Mouse (Mus musculus): ENCODE measurements around the gene Gdnf. TPM values are rescaled to one million over a fixed set of nuclear protein-coding genes. Genes with fewer than 3 reads are reported as not detected.

Gene Gdnf
- under 1 TPM; 0.48 to 0.64 TPM for total RNA-seq (2021)
- long read RNA-seq, experiment 1 = 0 reads
- long read RNA-seq, experiment 2 = 0 reads

DNA sequence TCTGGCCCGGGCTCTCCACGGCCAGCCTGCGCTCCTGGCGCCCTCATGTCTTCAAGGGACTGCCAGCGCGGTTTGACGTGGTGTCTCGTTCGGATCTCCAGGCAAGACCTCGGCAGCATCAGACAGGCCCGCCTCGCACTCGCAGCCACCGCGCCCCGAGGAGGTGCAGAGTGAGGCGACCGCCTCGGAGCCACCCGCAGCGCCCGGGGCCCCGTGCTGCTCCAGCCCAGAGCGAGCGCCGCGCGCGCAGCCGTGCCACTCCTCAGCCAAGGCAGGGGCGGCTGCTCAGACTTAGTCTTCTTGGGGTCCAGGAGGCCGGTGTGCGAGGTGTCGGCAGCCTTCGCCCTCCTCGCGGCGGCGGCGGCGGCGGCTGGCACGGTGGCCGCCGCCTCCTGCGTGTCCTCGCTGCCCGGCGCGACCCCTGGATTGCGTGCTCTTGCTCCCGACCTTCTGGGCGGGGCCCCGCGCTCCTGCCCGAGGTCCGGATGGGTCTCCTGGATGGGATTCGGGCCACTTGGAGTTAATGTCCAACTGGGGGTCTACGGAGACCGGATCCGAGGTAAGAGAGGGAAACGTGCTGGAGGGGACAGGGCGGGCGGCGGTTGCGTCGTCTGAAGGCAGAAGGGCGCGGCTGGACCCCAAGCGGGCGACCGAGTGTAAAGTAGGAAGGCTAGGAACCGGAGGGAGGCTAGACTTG, at the start of gene Gdnf:
Gdnf (plus strand) TSS at position 291 of the 697 bp plus-strand sequence.
- intact Hi-C loops (cut with DNase I) = loop anchor here (10.0 kb wide), 2 partner anchors 224 to 254 kb away; no protein-coding TSS in a partner anchor
- DNase-seq = no peak

GRCm38 (mm10) chr15:7767166-7767565, 43.5 kb upstream of the Gdnf start:
- no peak for DNase-seq
- intact Hi-C loops (cut with DNase I) = no loop called here

DNA sequence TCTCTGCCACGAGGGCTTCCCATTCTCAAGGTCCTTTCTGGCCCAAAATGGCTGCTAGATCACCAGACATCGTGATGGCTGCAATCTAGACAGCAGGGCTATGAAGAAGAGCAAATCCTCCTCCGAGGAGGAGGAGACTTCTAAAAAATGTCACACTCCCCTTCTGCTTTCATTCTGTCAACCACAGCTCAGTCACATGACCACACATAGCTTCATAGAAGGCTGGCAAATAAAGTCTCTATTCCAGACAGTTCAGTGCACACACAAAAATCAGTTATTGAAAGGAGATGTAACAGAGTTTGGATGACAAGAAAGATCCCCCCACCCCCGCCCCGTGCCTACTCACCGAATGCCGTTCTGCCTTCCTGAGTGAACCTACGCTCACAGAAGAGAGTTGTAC, 37.7 kb upstream of the Gdnf start:
- no peak for DNase-seq
- intact Hi-C loops (cut with DNase I) = no loop called here

DNA sequence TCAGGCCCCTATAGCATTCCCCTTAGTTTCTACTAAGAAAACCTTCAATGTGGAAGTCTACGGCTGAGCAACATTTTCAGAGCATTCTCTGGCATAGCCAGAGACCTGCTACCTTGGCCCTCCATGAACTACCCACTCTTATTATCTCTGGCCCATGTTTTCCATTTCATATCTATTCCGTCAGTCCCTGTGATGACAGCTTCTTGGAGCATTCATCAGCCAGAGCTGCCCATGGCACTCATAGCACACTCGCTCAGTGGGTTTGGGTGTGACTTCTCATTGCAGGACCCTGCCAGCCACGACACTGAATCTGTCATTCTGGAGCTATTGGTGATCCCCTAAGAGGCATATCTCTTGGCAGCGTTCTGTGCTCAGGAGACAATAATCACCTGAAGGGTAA, 29.1 kb upstream of the Gdnf start:
- intact Hi-C loops (cut with DNase I) = no loop called here
- DNase-seq = no peak

GRCm38 (mm10) chr15:7809841-7810391, 730 bp upstream of the Gdnf start:
- intact Hi-C loops (cut with DNase I) = loop anchor here (10.0 kb wide), 2 partner anchors 225 to 255 kb away; no protein-coding TSS in a partner anchor

DNA sequence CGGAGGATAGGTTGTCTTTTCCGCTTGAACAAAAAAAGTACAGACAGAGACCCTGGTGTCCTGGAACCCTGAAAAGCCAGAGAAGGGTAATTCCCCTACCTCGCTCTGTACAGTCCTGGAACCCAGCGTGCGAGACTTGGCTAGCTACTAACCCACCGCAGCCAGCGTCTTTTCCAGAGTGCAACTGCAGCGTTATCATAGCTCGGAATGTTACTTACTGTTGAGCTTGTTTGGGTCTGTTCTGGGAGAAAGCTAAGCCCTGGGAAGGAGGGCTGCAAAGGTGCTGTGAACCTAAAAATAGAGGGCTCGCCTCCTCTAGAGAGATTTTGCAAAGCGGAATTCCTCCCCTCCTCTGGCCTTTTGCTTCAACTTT, 593 bp downstream of the Gdnf start:
- no peak for DNase-seq
- intact Hi-C loops (cut with DNase I) = loop anchor here (10.0 kb wide), 2 partner anchors 224 to 254 kb away; no protein-coding TSS in a partner anchor

More at GRCm38 (mm10) chr15:7809841-7810391, 730 bp upstream of the Gdnf start:
- peak in 1 of 2 experiments; percentile 7 for DNase-seq

DNA sequence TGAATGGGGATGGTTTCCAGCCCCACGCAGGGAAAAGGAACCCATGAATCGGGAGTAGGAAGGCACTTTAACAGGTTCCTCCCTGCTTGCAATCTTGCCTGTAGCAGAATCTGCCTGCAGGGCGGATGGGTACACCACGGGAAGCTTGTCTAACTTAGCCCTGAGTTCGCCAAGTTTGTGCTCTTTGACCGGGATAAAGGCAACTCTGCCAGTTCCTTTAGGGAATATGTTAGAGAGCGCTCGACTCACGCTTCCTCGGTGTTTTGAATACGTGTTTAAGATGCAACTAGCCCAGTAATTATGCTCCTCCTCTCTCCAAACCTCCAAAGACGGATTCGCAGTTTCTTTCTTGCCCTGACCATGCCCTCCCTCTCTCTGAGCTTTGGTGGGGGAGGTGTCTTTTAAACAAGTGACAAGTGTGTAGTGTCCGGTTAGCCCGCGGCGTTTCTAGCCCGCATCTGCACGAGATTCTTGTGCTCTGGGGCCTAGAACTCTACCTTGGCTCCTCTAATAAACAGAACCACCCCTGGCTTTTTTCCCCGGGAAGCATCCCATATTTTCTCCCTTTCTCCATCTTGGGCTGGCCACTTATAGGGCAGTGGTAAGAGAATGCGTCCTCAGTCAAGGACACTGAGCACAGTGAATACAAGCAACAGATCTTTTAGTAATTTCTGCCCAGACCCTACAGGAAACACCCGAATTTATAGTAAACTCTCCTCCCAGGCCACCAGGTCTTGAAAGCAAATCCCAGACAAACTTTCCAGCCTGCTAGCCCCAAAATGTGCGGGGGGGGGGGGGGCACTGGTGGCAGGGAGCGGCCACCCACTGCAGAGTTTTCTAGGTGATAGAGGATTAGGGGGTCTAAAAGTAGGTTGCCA, 1.4 kb downstream of the Gdnf start:
- intact Hi-C loops (cut with DNase I) = loop anchor here (2.0 to 10.0 kb wide), 3 partner anchors 223 to 351 kb away; no protein-coding TSS in a partner anchor
- no peak for DNase-seq

DNA sequence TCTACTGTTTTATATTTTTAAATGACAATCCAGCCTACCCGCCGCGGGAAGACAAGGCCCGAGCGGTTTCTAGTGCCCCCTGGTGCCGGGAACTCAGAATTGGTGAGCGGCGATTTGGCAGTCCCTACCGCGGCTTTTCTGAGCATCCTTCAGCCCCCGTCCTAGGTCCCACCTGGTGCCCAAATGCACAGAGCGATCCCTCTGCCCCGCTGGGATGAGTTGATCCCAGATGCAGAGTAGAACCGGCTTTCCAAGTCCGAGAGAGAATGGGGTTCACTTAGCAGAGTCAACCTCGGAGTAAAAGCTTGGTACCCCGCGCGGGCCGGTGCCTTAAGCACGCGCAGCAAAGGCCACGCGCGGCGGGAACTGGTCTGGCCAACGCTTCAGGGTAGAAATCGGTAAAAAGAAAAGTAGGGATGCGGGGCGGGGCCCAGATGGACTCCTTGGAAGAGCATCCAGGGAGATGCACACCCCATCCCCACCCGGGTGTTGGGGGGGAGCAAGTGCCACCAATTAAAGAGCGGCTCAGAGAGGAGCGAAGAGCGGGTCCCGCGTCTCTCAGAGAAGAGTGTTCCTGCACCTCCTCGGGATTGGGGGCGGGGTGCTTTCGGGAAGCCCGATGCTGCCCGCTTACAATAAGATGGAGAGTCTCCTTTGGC, 2.4 kb downstream of the Gdnf start:
- intact Hi-C loops (cut with DNase I) = loop anchor here (2.0 to 10.0 kb wide), 3 partner anchors 222 to 352 kb away; no protein-coding TSS in a partner anchor
- peak; percentile 51 to 60 for DNase-seq

GRCm38 (mm10) chr15:7813531-7814370, 3.1 kb downstream of the Gdnf start:
- intact Hi-C loops (cut with DNase I) = loop anchor here (2.0 to 10.0 kb wide), 3 partner anchors 221 to 353 kb away; no protein-coding TSS in a partner anchor
- DNase-seq = no peak

DNA sequence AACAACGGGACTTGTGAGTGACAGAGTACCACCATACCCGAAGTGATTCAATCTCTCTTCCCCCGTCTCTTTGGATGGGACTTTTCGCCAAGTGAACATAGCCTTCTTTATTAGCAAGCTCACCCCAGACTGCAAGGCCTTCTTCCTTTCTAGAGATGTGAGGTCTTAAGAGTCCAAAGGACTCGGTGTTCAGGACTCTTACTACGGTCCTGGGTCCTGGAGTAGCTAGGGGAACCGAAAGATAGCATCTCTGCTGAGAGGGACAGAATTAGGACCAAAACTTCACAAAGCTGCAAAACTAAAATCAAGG, 3.7 kb downstream of the Gdnf start:
- no peak for DNase-seq
- intact Hi-C loops (cut with DNase I) = loop anchor here (10.0 kb wide), 2 partner anchors 220 to 250 kb away; no protein-coding TSS in a partner anchor

DNA sequence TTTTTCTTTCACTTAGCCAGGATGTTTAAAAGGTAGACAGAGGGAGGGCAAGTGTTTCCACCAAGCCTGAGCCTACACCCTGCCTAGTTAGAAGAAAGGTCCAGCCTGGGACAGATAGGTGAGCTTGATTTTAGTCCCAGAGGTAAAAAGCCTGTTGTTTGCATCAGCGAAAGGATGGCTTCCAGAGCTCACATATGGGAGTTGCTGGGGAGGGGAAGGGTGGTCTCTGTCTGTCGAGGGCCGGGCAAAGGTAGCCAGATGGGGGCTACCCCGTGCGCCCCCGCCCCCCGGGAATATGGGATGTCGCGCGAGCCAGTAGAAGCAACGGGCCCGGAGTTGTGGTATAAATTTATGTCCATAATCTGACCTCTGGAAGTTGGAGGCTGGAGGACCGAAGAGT, 4.3 kb downstream of the Gdnf start:
- no peak for DNase-seq
- intact Hi-C loops (cut with DNase I) = loop anchor here (10.0 kb wide), 2 partner anchors 220 to 250 kb away; no protein-coding TSS in a partner anchor

DNA sequence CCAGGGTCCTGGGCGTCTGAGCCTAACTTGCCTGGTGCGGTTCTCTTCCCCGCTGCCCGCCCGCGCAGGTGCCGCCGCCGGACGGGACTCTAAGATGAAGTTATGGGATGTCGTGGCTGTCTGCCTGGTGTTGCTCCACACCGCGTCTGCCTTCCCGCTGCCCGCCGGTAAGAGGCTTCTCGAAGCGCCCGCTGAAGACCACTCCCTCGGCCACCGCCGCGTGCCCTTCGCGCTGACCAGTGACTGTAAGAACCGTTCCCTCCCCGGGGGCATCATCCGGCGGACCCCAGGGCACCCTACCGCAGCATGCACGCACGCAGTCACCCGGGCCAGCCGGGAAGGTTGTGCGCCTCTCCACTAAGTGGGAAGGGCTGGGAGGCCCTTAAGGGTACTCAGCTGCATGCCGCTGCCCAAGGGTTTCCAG, 4.9 kb downstream of the Gdnf start:
- intact Hi-C loops (cut with DNase I) = loop anchor here (10.0 kb wide), 2 partner anchors 219 to 249 kb away; no protein-coding TSS in a partner anchor

GRCm38 (mm10) chr15:7823886-7824285, 13.2 kb downstream of the Gdnf start:
- DNase-seq = no peak
- intact Hi-C loops (cut with DNase I) = no loop called here

More for the DNA sequence above, 4.9 kb downstream of the Gdnf start:
- no peak for DNase-seq

DNA sequence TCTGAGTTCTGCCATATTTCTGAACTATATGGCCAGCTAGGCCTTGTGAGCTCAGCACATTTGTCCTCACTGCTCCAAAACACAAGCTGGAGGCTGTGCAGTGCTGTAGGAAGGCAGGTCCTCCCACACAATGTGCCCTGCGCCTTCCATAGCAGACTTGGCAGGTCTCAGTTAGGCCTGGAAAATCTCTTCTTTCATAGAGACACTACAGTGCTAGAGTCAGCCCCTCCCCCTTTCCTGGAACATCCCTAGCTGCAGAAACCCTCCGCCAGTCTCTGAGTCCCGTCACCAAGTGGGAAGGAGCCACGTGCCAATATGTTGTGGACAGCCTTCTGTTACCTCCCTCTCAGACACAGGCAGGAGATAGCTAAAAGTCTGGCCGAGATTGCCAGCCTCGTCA, 14.9 kb downstream of the Gdnf start:
- no peak for DNase-seq
- intact Hi-C loops (cut with DNase I) = no loop called here

DNA sequence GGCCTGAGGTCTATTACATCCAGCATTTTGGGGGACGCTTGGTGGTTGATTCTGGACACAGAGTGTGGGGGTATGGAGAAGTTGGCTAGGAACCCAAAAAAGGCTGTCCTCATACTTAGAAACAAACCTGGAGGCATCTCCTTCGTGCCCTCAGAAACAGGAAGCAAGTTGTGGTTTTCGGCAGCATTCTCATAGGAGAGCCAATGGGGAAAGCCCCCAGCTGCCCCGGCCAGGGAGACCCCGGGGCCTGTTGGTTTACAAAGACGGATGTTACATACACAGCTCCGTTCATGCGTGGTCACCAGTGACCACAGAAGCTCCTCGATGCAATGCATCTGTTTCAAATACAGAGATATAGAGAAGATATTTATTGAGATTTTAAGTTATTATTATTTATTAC, 24.8 kb downstream of the Gdnf start:
- no peak for DNase-seq
- intact Hi-C loops (cut with DNase I) = no loop called here

GRCm38 (mm10) chr15:7838060-7838920, 27.6 kb downstream of the Gdnf start:
- intact Hi-C loops (cut with DNase I) = no loop called here
- DNase-seq = no peak

DNA sequence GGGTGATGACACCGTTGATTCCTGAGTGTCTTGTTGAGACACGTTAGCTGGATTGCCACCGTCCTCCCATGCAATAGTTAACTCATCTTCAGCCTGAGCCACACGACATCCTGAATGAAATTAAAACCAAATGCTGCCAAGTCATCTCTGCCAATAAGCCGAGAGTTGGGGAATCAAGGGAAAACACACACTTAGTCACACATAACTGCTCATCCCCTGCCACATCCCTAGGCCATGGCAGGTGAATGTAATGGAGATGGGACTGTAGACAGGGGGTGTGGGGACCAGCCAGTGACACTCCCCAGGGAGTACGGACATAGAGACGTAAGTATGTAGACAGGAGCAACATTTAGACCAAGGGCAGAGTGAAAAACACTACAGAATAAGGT, 28.3 kb downstream of the Gdnf start:
- intact Hi-C loops (cut with DNase I) = no loop called here
- DNase-seq = no peak

DNA sequence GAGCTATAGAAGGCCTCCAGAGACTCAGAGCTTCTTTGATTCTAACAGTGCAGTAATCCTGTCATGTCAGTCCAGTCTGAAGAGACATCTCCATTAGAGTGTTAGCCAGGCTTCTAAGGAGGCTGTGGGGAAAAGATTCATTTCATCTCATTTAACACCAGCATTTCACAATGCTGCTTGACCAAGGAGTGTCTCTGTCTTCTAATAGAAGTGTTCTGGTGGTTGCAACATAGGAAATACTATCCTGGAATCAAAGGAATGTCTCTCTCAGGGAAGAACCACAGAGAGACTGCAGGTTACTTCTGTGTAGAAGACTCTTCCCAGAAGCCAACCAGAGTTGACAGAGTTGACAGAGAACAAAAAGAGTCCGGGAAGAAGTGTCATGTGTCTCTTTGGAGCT, 31.0 kb downstream of the Gdnf start:
- DNase-seq = no peak
- intact Hi-C loops (cut with DNase I) = no loop called here

Data from gastrocnemius, postnatal 36 days (tissue).